Mouse (Mus musculus) liver, adult 2 months (tissue): ENCODE measurements at regions not wholly inside any gene's neighbourhood (a gene's known extent, or its start where the extent isn't known, plus 50 kb on each side); places are given as distances from the start of the nearest gene placed in this dataset.

Experiments used
- CTCF ChIP-seq: fragments of 200-500 bp; IDR thresholded peaks from 2 replicates; pipeline ENCODE4 v1.5.1; 2011; ENCODE audit warnings: low read depth, low read length, control low read depth
- POLR2A ChIP-seq: fragments of 200-500 bp; IDR thresholded peaks from 2 replicates; pipeline ENCODE4 v1.6.1; 2011; ENCODE audit warnings: low read length, control low read depth; ENCODE audit not compliant: insufficient read depth; ENCODE audit errors: extremely low read depth

GRCm38 (mm10) chr15:50053468-50053867, 3831.2 kb upstream of the Gm7489 start:
- no peak for TF ChIP-seq POLR2A
- no peak for TF ChIP-seq CTCF
